Mouse (Mus musculus): ENCODE results near the gene Ptprg. TPM values are rescaled to one million over a fixed set of nuclear protein-coding genes. Genes with fewer than 3 reads are reported as not detected.
A peak's percentile ranks its signal among the peaks of the same experiment; 100 is the strongest.

The Ptprg gene
- polyA plus RNA-seq, 1 experiment from 2014 or later, result 48.1 TPM

- peak overlapping the region; percentile 23 for H3K27ac ChIP-seq (replicated peaks)
- no peaks in the 10 kb centered on the region for H3K27me3 ChIP-seq
- ATAC-seq (ENCODE audit: low FRiP score, low read depth), result peak; percentile 72
- H3K4me3 ChIP-seq, result no peak overlapping the region
- WGBS, result 25% methylated on average over 10 of the region's 10 CpGs
- peaks cover 36% of the 10 kb centered on the region for H3K4me1 ChIP-seq (replicated peaks)
- no peak overlapping the region for H3K9ac ChIP-seq
- no peaks in the 10 kb centered on the region for H3K9me3 ChIP-seq
- H3K4me2 ChIP-seq, result no peak overlapping the region
- H3K36me3 ChIP-seq, result no peaks in the 10 kb centered on the region
Observed at GRCm38 (mm10) chr14:11883142-11883921, 330.0 kb downstream of the Ptprg start.

GRCm38 (mm10) chr14:11883995-11884394 is 330.7 kb downstream of the Ptprg start:
- WGBS, result 61% methylated on average over 5 of the region's 5 CpGs
- no peaks in the 10 kb centered on the region for H3K36me3 ChIP-seq
- peak overlapping the region; percentile 23; the same call in 1 of the 2 replicates for H3K27ac ChIP-seq (replicated peaks)
- no peak overlapping the region for H3K9ac ChIP-seq
- H3K4me3 ChIP-seq, result no peak overlapping the region
- H3K4me1 ChIP-seq (replicated peaks), result peaks cover 30% of the 10 kb centered on the region
- no peaks in the 10 kb centered on the region for H3K9me3 ChIP-seq
- ATAC-seq (ENCODE audit: low FRiP score, low read depth), result no peak
- no peak overlapping the region for H3K4me2 ChIP-seq
- H3K27me3 ChIP-seq, result no peaks in the 10 kb centered on the region

GRCm38 (mm10) chr14:11886417-11886816 is 333.1 kb downstream of the Ptprg start:
- H3K9me3 ChIP-seq, result no peaks in the 10 kb centered on the region
- 87% methylated on average over 3 of the region's 3 CpGs for WGBS
- no peak for ATAC-seq (ENCODE audit: low FRiP score, low read depth)
- no peak overlapping the region for H3K4me2 ChIP-seq
- peaks cover 17% of the 10 kb centered on the region for H3K4me1 ChIP-seq (replicated peaks)
- H3K36me3 ChIP-seq, result no peaks in the 10 kb centered on the region
- H3K27ac ChIP-seq (replicated peaks), result no peak overlapping the region
- no peak overlapping the region for H3K9ac ChIP-seq
- no peaks in the 10 kb centered on the region for H3K27me3 ChIP-seq
- no peak overlapping the region for H3K4me3 ChIP-seq

GRCm38 (mm10) chr14:11890890-11891289 is 337.6 kb downstream of the Ptprg start:
- Histone ChIP-seq H3K4me1 (replicated peaks) (0 out of 2 replicates have a peak, but pooled peaks cover 10% of the 10 kb centered on the region), H3K4me2 (no peak overlapping the region), H3K27ac (replicated peaks) (no peak overlapping the region), H3K27me3 (no peaks in the 10 kb centered on the region), H3K9ac (no peak overlapping the region), H3K36me3 (no peaks in the 10 kb centered on the region), H3K4me3 (no peak overlapping the region), H3K9me3 (no peaks in the 10 kb centered on the region)
- WGBS, result 73% methylated on average over 3 of the region's 3 CpGs
- ATAC-seq (ENCODE audit: low FRiP score, low read depth), result no peak

- H3K9ac ChIP-seq, result no peak overlapping the region
- no peak overlapping the region for H3K4me2 ChIP-seq
- H3K36me3 ChIP-seq, result no peaks in the 10 kb centered on the region
- no peaks in the 10 kb centered on the region for H3K27me3 ChIP-seq
- no peak overlapping the region for H3K27ac ChIP-seq (replicated peaks)
- no peaks in the 10 kb centered on the region for H3K9me3 ChIP-seq
- H3K4me1 ChIP-seq (replicated peaks), result 0 out of 2 replicates have a peak, but pooled peaks cover 10% of the 10 kb centered on the region
- H3K4me3 ChIP-seq, result no peak overlapping the region
- 41% methylated on average over 9 of the region's 9 CpGs for WGBS
- ATAC-seq (ENCODE audit: low FRiP score, low read depth), result no peak; the same call in 1 of the 2 replicates
Observed at GRCm38 (mm10) chr14:11892621-11893020, 339.3 kb downstream of the Ptprg start.

- Histone ChIP-seq H3K4me3 (no peak overlapping the region), H3K36me3 (no peaks in the 10 kb centered on the region), H3K9me3 (no peaks in the 10 kb centered on the region), H3K27ac (replicated peaks) (no peak overlapping the region), H3K4me2 (no peak overlapping the region), H3K4me1 (replicated peaks) (0 out of 2 replicates have a peak, but pooled peaks cover 10% of the 10 kb centered on the region), H3K27me3 (no peaks in the 10 kb centered on the region), H3K9ac (no peak overlapping the region)
- WGBS, result 78% methylated on average over 13 of the region's 13 CpGs
- ATAC-seq (ENCODE audit: low FRiP score, low read depth), result no peak
Observed at GRCm38 (mm10) chr14:11895486-11895885, 342.2 kb downstream of the Ptprg start.

- H3K9ac ChIP-seq, result no peak overlapping the region
- H3K27me3 ChIP-seq, result no peaks in the 10 kb centered on the region
- peaks cover 16% of the 10 kb centered on the region for H3K4me1 ChIP-seq (replicated peaks)
- no peaks in the 10 kb centered on the region for H3K36me3 ChIP-seq
- 43% methylated on average over 2 of the region's 2 CpGs for WGBS
- H3K4me3 ChIP-seq, result no peak overlapping the region
- H3K9me3 ChIP-seq, result no peaks in the 10 kb centered on the region
- H3K27ac ChIP-seq (replicated peaks), result no peak overlapping the region
- ATAC-seq (ENCODE audit: low FRiP score, low read depth), result no peak
- no peak overlapping the region for H3K4me2 ChIP-seq
Observed at GRCm38 (mm10) chr14:11902794-11903193, 349.5 kb downstream of the Ptprg start.

- Histone ChIP-seq H3K4me1 (replicated peaks) (peaks cover 16% of the 10 kb centered on the region), H3K27me3 (no peaks in the 10 kb centered on the region), H3K4me3 (no peak overlapping the region), H3K4me2 (no peak overlapping the region), H3K27ac (replicated peaks) (no peak overlapping the region), H3K9ac (no peak overlapping the region), H3K36me3 (no peaks in the 10 kb centered on the region), H3K9me3 (no peaks in the 10 kb centered on the region)
- 0 out of 2 replicates have a peak, but pooled peaks have one; percentile 27 for ATAC-seq (ENCODE audit: low FRiP score, low read depth)
- WGBS, result 60% methylated on average over 5 of the region's 5 CpGs
Observed at GRCm38 (mm10) chr14:11906130-11906675, 352.9 kb downstream of the Ptprg start.

GRCm38 (mm10) chr14:11912253-11912652 is 358.9 kb downstream of the Ptprg start:
- H3K4me3 ChIP-seq, result no peak overlapping the region
- no peaks in the 10 kb centered on the region for H3K9me3 ChIP-seq
- H3K4me1 ChIP-seq (replicated peaks), result no peaks in the 10 kb centered on the region; the same call in 1 of the 2 replicates
- no peaks in the 10 kb centered on the region for H3K36me3 ChIP-seq
- no peak overlapping the region for H3K4me2 ChIP-seq
- no peak overlapping the region for H3K27ac ChIP-seq (replicated peaks)
- 83% methylated on average over 1 of the region's 1 CpGs for WGBS
- no peak for ATAC-seq (ENCODE audit: low FRiP score, low read depth)
- H3K27me3 ChIP-seq, result no peaks in the 10 kb centered on the region
- H3K9ac ChIP-seq, result no peak overlapping the region

GRCm38 (mm10) chr14:11917225-11917624 is 363.9 kb downstream of the Ptprg start:
- Histone ChIP-seq H3K4me3 (no peak overlapping the region), H3K9ac (no peak overlapping the region), H3K36me3 (no peaks in the 10 kb centered on the region), H3K27me3 (no peaks in the 10 kb centered on the region), H3K4me1 (replicated peaks) (no peaks in the 10 kb centered on the region), H3K9me3 (no peaks in the 10 kb centered on the region), H3K4me2 (no peak overlapping the region), H3K27ac (replicated peaks) (no peak overlapping the region)
- 80% methylated on average over 5 of the region's 5 CpGs for WGBS
- no peak for ATAC-seq (ENCODE audit: low FRiP score, low read depth)

- ATAC-seq (ENCODE audit: low FRiP score, low read depth), result no peak
- no peak overlapping the region for H3K9ac ChIP-seq
- no peaks in the 10 kb centered on the region for H3K27me3 ChIP-seq
- H3K4me2 ChIP-seq, result no peak overlapping the region
- no peaks in the 10 kb centered on the region for H3K4me1 ChIP-seq (replicated peaks)
- no peak overlapping the region for H3K4me3 ChIP-seq
- no peak overlapping the region for H3K27ac ChIP-seq (replicated peaks)
- WGBS, result 86% methylated on average over 2 of the region's 2 CpGs
- H3K9me3 ChIP-seq, result no peaks in the 10 kb centered on the region
- H3K36me3 ChIP-seq, result no peaks in the 10 kb centered on the region
Observed at GRCm38 (mm10) chr14:11928545-11928944, 375.2 kb downstream of the Ptprg start.

- Histone ChIP-seq H3K9ac (no peak overlapping the region), H3K27me3 (no peaks in the 10 kb centered on the region), H3K9me3 (no peaks in the 10 kb centered on the region), H3K36me3 (no peaks in the 10 kb centered on the region), H3K4me1 (replicated peaks) (no peaks in the 10 kb centered on the region), H3K4me3 (no peak overlapping the region), H3K27ac (replicated peaks) (no peak overlapping the region), H3K4me2 (no peak overlapping the region)
- WGBS, result 48% methylated on average over 3 of the region's 3 CpGs
- no peak for ATAC-seq (ENCODE audit: low FRiP score, low read depth)
Observed at GRCm38 (mm10) chr14:11932517-11932916, 379.2 kb downstream of the Ptprg start.
